Mouse (Mus musculus) forebrain, postnatal 0 days (tissue): Measurements from ENCODE around the gene Sgca. TPM values are rescaled to one million over a fixed set of nuclear protein-coding genes. Genes with fewer than 3 reads are reported as not detected.
A peak's percentile ranks its signal among the peaks of the same experiment; 100 is the strongest.
"Not testable (repeated sequence)": the region's sequence is repeated elsewhere in the genome, so short reads cannot be mapped to it uniquely, and the experiment has no call there.

Experiments used
- ATAC-seq: fragments of 200-750 bp; cut with Nextera tagmentation; 2 replicates; pipeline ENCODE4 v1.8.0; 2017; ENCODE audit warnings: mild to moderate bottlenecking, moderate library complexity
- DNase-seq: peaks from one replicate; pipeline ENCODE4 v3.0.0-alpha.2; 2015
- H3K27ac ChIP-seq: fragments of 300-500 bp; sonication (generic); 2 replicates; pipeline ENCODE4 v1.5.1; 2014; ENCODE audit warnings: low read depth, mild to moderate bottlenecking, antibody characterized with exemption, low read length, moderate library complexity, mixed read lengths
- H3K27me3 ChIP-seq: fragments of 300-500 bp; sonication (generic); 2 replicates; pipeline ENCODE4 v1.6.1; 2014; ENCODE audit warnings: mild to moderate bottlenecking, low read length, mixed read lengths; ENCODE audit not compliant: insufficient read depth
- H3K36me3 ChIP-seq: fragments of 300-500 bp; sonication (generic); 2 replicates; pipeline ENCODE4 v1.6.1; 2014; ENCODE audit warnings: mild to moderate bottlenecking, moderate library complexity; ENCODE audit not compliant: insufficient read depth
- H3K4me1 ChIP-seq: fragments of 300-500 bp; sonication (generic); 2 replicates; pipeline ENCODE4 v1.6.1; 2014; ENCODE audit warnings: antibody characterized with exemption; ENCODE audit not compliant: insufficient read depth
- H3K4me2 ChIP-seq: fragments of 300-500 bp; sonication (generic); 2 replicates; pipeline ENCODE4 v1.6.1; 2014; ENCODE audit warnings: low read depth, mild to moderate bottlenecking, moderate library complexity
- H3K4me3 ChIP-seq: fragments of 300-500 bp; sonication (generic); 2 replicates; pipeline ENCODE4 v1.5.1; 2014; ENCODE audit warnings: low read depth, low read length, mixed read lengths
- H3K9ac ChIP-seq: fragments of 300-500 bp; sonication (generic); 2 replicates; pipeline ENCODE4 v1.6.1; 2014; ENCODE audit warnings: mild to moderate bottlenecking
- H3K9me3 ChIP-seq: fragments of 300-500 bp; sonication (generic); 2 replicates; pipeline ENCODE4 v1.6.1; 2016; ENCODE audit warnings: low read length
- CTCF ChIP-seq: sonication (generic); IDR thresholded peaks from 2 replicates; pipeline ENCODE4 v1.5.1; 2016; ENCODE audit warnings: antibody characterized with exemption, control low read depth, low read depth
- WGBS: fragments of 180-500 bp; shearing (Covaris S2); extraction: QIAGEN DNeasy Blood & Tissue Kit; methylation state at CpG from one replicate; pipeline ENCODE4 v1.1.7; 2014; 5-methylcytosine and 5-hydroxymethylcytosine counted together
- polyA plus RNA-seq: library from polyadenylated mRNA; unstranded; fragments of >200 nt; fragmentation: Nextera tagmentation; extraction: Ambion mirVana; gene quantifications from 2 replicates; pipeline ENCODE4 v1.2.1, GENCODE M21; 2015
- total RNA-seq: library from RNA; depleted of rRNA; stranded (reverse); fragments of >200 nt; gene quantifications from 2 replicates; pipeline ENCODE4 v1.2.3, GENCODE M21; 2014

Sgca gene
- total and polyA plus RNA-seq, 2 experiments from 2014 or later, result 0.13 TPM; not detected in 1

DNA sequence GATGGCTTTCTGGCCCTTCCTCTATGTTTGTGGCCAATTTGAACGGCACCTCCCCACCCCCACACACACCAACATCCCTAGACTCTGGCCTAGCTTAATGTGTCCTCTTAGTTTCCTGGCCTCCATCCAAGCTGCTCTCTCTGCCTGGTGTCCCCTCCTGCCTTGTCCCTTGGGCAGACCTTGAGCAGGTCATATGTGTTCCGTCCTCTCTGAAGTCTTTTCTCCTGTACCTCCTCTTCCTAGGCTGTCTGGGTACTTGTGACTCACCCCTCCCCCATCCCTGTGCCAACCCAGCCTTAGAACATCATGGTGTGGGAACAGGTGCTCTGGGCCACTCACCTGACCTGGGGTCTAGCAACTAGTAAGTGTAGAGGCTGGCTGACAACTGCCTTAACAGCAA is 1.2 kb downstream of the Sgca start:
- H3K4me3 ChIP-seq, result no peak overlapping the region
- no peak overlapping the region for H3K9ac ChIP-seq
- H3K36me3 ChIP-seq, result no peaks in the 10 kb centered on the region
- 71% methylated on average over 2 of the region's 2 CpGs for WGBS
- no peaks in the 10 kb centered on the region for H3K27me3 ChIP-seq
- peaks cover 16% of the 10 kb centered on the region for H3K4me1 ChIP-seq
- no peak overlapping the region for H3K27ac ChIP-seq
- H3K4me2 ChIP-seq, result no peak overlapping the region
- no peak for DNase-seq
- H3K9me3 ChIP-seq, result no peaks in the 10 kb centered on the region
- TF ChIP-seq CTCF, result no peak
- ATAC-seq, result no peak

DNA sequence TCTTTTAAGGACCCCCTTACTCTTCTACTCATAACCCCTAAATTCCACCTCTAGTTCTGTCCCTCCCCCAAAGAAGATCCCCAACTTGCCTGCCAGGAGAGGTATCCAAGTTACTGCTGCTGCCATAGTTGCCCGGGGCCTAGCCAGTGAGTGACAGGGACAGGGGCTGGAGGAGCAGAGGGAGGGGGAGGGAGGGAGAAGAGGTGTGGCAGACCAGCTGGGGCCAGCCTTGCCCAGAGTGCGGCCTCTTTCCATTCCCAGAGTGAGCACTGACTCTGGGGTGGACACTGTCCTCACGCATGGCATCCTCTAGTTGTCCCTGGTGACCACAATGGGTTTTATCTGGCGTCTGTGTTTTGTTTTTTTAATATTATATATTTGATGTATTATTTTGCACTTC is 2.8 kb downstream of the Sgca start:
- H3K27ac ChIP-seq, result no peak overlapping the region
- WGBS, result 59% methylated on average over 4 of the region's 4 CpGs
- DNase-seq, result no peak
- H3K27me3 ChIP-seq, result no peaks in the 10 kb centered on the region
- TF ChIP-seq CTCF, result no peak
- H3K9ac ChIP-seq, result no peak overlapping the region
- H3K4me1 ChIP-seq, result peaks cover 7% of the 10 kb centered on the region
- no peaks in the 10 kb centered on the region for H3K36me3 ChIP-seq
- no peak for ATAC-seq
- H3K4me3 ChIP-seq, result no peak overlapping the region
- no peak overlapping the region for H3K4me2 ChIP-seq
- no peaks in the 10 kb centered on the region for H3K9me3 ChIP-seq

GRCm38 (mm10) chr11:94972887-94973286 is 3.2 kb downstream of the Sgca start:
- WGBS, result 57% methylated on average over 5 of the region's 5 CpGs
- Histone ChIP-seq H3K27me3 (no peaks in the 10 kb centered on the region), H3K9ac (no peak overlapping the region), H3K36me3 (no peaks in the 10 kb centered on the region), H3K4me3 (no peak overlapping the region), H3K9me3 (no peaks in the 10 kb centered on the region), H3K4me2 (no peak overlapping the region), H3K4me1 (peaks cover 3% of the 10 kb centered on the region), H3K27ac (no peak overlapping the region)
- DNase-seq, result no peak
- no peak for TF ChIP-seq CTCF
- no peak for ATAC-seq

DNA sequence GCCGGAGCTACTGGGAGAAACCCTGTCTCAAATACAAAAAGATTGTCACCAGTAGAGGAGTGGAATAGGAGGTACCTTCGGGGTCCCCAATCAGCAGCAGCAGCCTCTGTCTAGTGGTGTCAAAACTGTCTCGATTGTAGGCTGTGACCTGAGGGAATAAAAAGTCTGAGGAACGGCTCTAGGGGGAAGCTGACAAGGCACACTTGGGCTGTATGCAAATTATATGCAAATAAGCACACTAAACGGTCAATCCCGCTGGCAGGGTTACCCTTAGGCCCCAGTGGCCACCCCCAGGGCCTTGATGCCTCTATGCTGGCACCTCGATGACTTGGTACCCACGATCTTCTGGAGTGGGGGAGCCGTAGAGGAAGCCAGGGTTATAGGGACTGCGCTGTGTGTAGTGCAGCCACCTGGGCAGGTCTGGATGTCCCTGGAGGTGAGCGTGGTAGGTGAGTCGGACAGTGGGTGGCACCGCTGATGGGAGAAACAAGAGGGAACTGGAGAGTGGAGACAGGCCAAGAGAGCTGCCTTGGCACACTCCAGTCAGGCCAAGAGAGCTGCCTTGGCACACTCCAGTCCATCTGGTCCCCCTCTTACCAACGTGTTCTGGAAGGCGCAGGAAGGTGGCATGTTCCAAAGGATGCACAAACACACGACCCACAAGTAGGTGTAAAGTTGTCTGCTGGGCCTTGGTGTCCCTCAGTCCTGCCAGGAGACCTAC is 4.1 kb downstream of the Sgca start:
- WGBS, result 46% methylated on average over 16 of the region's 16 CpGs
- Histone ChIP-seq H3K4me2 (no peak overlapping the region), H3K4me3 (no peak overlapping the region), H3K9ac (no peak overlapping the region), H3K27ac (no peak overlapping the region), H3K9me3 (no peaks in the 10 kb centered on the region), H3K4me1 (no peaks in the 10 kb centered on the region), H3K36me3 (no peaks in the 10 kb centered on the region), H3K27me3 (no peaks in the 10 kb centered on the region)
- no peak for TF ChIP-seq CTCF
- no peak for DNase-seq
- ATAC-seq, result peak; percentile 21; the same call in 1 of the 2 replicates

DNA sequence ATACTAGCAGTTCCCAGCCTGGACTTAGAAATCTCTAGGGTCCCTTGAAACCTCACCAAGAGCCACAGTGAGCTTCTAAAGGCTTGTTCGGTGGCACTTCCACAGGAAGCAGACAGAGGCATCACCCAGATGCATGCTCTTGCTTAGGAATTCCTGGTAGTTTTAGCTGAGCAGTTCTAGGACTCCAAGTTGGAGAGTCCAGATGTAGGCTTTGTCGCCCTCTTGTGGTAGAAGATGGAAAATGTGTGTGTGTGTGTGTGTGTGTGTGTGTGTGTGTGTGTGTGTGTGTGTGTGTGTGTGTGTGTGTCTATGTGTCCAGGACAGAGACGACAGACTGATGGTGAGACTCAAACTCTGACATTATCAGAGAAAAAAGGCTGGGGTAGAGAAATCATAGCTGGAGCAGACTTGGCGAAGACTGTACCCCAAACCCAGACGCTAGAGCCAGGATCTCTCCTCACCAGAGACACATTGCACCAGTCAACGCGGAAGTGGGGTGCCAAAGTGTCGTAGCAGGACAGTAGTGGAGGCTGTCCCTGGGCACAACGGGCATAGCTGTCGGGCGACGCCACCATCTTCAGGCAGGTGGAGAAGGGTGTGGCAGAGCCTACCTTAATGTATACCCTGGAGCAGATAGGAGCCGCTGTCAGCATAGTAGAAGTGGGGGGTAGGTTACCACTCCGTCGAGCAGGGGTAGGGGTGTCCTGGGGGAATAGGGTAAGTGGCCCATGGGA is 5.8 kb downstream of the Sgca start:
- TF ChIP-seq CTCF, result peak; percentile 97
- 60% methylated on average over 15 of the region's 15 CpGs for WGBS
- DNase-seq (peak; percentile 88), ATAC-seq (peak; percentile 90)
- H3K4me3 ChIP-seq, result no peak overlapping the region
- H3K9ac ChIP-seq, result no peak overlapping the region
- no peaks in the 10 kb centered on the region for H3K4me1 ChIP-seq
- H3K36me3 ChIP-seq, result no peaks in the 10 kb centered on the region
- no peak overlapping the region for H3K27ac ChIP-seq
- H3K4me2 ChIP-seq, result no peak overlapping the region
- no peaks in the 10 kb centered on the region for H3K9me3 ChIP-seq
- no peaks in the 10 kb centered on the region for H3K27me3 ChIP-seq

DNA sequence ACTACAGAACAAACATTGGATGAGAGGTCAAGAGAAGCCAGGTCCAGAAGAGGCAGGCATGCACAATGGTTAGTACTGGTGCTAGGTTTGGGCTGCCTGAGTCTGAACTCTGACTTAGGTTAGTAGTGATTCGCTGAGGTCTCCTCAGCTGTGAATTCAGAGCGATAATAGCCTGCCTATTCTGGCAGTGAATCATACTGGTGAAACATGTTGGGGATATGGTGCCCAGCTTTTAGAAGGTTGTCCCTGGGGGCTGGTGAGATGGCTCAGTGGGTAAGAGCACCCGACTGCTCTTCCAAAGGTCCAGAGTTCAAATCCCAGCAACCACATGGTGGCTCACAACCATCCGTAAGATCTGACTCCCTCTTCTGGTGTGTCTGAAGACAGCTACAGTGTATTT is 6.4 kb downstream of the Sgca start:
- H3K9me3 ChIP-seq, H3K4me2 ChIP-seq, H3K27ac ChIP-seq, ATAC-seq, H3K27me3 ChIP-seq, DNase-seq, H3K4me3 ChIP-seq, H3K4me1 ChIP-seq, H3K36me3 ChIP-seq, H3K9ac ChIP-seq: not testable (repeated sequence)
- 89% methylated on average over 4 of the region's 4 CpGs for WGBS

DNA sequence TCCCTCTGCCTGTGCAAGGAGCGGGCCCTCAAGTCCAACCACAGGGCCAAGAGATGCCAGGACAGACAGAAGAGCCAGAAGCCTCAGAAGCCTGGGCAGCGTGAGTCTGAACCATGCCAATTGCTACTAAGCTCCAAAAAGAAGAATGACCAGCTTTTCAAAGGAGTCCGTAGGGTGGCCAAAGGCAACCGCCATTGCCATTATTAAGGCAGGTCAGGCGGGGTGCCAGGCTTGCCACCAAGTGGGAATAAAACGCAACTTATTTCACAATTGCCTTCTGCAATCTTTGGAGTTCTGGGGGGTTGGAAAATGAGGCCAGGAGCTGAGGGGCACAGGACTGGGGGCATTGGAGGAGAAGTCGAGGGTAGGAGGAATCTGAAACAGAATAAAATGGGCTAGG is 7.9 kb downstream of the Sgca start:
- Histone ChIP-seq H3K4me1 (no peaks in the 10 kb centered on the region), H3K9me3 (no peaks in the 10 kb centered on the region), H3K4me2 (no peak overlapping the region), H3K9ac (no peak overlapping the region), H3K4me3 (no peak overlapping the region), H3K36me3 (no peaks in the 10 kb centered on the region), H3K27ac (no peak overlapping the region), H3K27me3 (no peaks in the 10 kb centered on the region)
- DNase-seq, result no peak
- 61% methylated on average over 7 of the region's 7 CpGs for WGBS
- TF ChIP-seq CTCF, result no peak
- no peak for ATAC-seq
